Mouse (Mus musculus) bone marrow, adult 2 months (tissue): Measurements from ENCODE around the gene Adam23. TPM values are rescaled to one million over a fixed set of nuclear protein-coding genes. Genes with fewer than 3 reads are reported as not detected.

Experiments used
- H3K27ac ChIP-seq: fragments of 200-500 bp; 2 replicates; pipeline ENCODE4 v1.5.1; 2012; ENCODE audit warnings: low read depth, mild to moderate bottlenecking, control low read depth, inconsistent platforms, low read length; ENCODE audit not compliant: control insufficient read depth, poor library complexity, insufficient read depth
- H3K4me1 ChIP-seq: fragments of 200-500 bp; 2 replicates; pipeline ENCODE4 v1.6.1; 2011; ENCODE audit warnings: low read length; ENCODE audit not compliant: control insufficient read depth, insufficient read depth
- H3K4me3 ChIP-seq: fragments of 200-500 bp; replicated peaks from 2 replicates; pipeline ENCODE3; 2011; ENCODE audit warnings: mild to moderate bottlenecking, low read depth, low read length, control low read depth; ENCODE audit not compliant: control insufficient read depth
- CTCF ChIP-seq: fragments of 200-500 bp; IDR thresholded peaks from 2 replicates; pipeline ENCODE4 v1.5.1; 2011; ENCODE audit warnings: low read length, control low read depth; ENCODE audit not compliant: control insufficient read depth, insufficient read depth
- POLR2A ChIP-seq: fragments of 200-500 bp; IDR thresholded peaks from 2 replicates; pipeline ENCODE4 v1.6.1; 2011; ENCODE audit warnings: low read depth, mild to moderate bottlenecking, control low read depth, low read length, borderline replicate concordance; ENCODE audit not compliant: control insufficient read depth
- WGBS: fragments of 180-500 bp; shearing (Covaris S2); methylation state at CpG from one replicate; pipeline ENCODE4 v1.1.7; 2018; 5-methylcytosine and 5-hydroxymethylcytosine counted together
- polyA plus RNA-seq: library from polyadenylated mRNA; stranded (reverse); fragments of >200 nt; gene quantifications from 2 replicates; pipeline ENCODE4 v1.2.4, GENCODE M21; 2011; ENCODE audit warnings: low replicate concordance; ENCODE audit not compliant: missing spikeins, insufficient read depth, insufficient read length

Gene Adam23
- 0.40 and 1.4 TPM in 2 replicates for polyA plus RNA-seq

DNA sequence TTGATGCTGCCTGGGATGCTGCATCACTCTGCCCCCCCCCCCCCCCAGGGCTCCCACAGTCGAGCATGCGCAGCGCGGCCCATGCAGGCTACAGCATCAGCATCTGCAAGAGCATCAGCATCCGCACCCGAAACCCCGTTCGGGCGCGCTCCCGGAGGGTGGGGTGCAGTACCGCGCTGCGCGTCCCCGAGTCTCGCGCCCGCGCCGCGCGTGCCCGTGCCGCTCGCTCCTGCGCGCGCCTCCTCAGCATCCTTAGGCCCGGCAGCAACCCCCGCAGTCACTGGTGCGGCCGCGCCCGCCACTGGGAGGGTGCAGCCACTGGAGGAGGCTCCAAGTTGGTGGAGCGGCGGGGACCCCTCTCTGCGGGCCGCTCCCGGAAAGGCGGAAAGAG lies at the start of gene Adam23:
Adam23 (plus strand) TSS at position 236 of the 391 bp plus-strand sequence.
- TF ChIP-seq POLR2A (no peak), CTCF (no peak)
- 4% methylated on average over 41 of the region's 41 CpGs for WGBS

DNA sequence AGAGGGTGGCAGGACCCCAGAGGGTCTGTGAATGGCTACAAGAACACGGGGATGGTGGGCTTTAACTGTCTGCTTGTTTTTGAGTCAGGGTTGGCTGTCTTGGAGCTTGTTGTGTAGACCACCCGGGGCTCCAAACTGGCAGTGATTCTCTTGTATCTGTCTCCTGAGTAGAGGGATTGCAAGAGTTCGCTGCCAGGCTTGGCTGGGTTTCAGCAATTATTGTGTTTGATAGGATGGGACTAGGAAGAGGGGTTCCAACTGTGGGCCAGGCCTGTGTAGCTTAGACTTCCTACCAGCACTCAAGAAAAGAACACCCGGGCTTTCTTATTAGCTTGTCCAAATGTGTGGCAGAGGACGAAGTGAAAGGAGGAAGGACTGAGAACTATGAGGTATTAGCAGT lies 44.6 kb upstream of the Adam23 start:
- Histone ChIP-seq H3K4me1 (no peaks in the 10 kb centered on the region), H3K27ac (no peak overlapping the region), H3K4me3 (no peak overlapping the region)
- 56% methylated on average over 5 of the region's 5 CpGs for WGBS
- TF ChIP-seq CTCF: no peak
- no peak for TF ChIP-seq POLR2A

More for the DNA sequence above, at the start of gene Adam23:
- Histone ChIP-seq H3K4me3 (no peak within 1 kb of the TSS), H3K27ac (no peak within 1 kb of the TSS), H3K4me1 (no peaks in the 10 kb centered on the region)

DNA sequence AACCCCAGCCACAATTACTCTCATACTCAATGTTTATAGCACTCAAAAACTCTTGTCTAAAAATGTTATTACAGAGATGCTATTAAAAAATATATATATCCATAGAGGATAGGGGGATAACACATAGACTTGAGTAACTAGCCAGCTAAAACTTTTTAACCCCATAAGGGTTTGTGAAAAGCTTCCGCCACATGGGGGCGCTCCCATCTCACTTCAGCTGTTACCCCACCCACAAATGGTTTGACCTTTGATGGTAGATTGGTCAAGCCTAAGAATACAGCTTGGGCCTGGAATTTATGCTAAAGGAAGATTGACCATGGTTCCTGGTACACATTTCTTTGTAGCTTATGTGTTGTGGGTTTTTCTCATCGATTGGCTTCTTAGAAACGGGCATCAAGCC lies 42.1 kb upstream of the Adam23 start:
- TF ChIP-seq POLR2A: no peak
- TF ChIP-seq CTCF: no peak
- Histone ChIP-seq H3K4me1 (no peaks in the 10 kb centered on the region), H3K27ac (no peak overlapping the region), H3K4me3 (no peak overlapping the region)
- 35% methylated on average over 4 of the region's 4 CpGs for WGBS

DNA sequence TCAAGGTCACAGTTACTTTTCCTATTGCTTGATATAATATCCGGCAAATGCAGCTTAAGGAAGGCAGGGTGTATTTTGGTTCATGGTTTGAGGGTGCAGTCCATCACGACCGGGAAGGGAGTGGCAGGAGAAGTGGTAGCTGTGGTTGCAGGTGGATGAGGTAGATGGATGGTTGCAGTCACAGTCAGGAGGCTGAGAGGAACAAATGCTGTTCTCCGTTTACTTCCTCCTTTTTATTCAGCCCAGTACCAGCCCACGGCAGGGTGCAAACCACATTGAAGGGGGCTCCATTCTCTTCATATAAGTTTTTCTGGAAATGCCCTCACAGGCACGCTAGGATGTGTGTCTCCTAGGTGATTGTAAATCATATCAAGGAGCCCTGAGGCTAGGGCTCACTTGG lies 37.3 kb upstream of the Adam23 start:
- no peak for TF ChIP-seq POLR2A
- TF ChIP-seq CTCF: no peak
- 5% methylated on average over 6 of the region's 6 CpGs for WGBS
- no peak overlapping the region for H3K27ac ChIP-seq
- H3K4me3 ChIP-seq: no peak overlapping the region
- no peaks in the 10 kb centered on the region for H3K4me1 ChIP-seq

DNA sequence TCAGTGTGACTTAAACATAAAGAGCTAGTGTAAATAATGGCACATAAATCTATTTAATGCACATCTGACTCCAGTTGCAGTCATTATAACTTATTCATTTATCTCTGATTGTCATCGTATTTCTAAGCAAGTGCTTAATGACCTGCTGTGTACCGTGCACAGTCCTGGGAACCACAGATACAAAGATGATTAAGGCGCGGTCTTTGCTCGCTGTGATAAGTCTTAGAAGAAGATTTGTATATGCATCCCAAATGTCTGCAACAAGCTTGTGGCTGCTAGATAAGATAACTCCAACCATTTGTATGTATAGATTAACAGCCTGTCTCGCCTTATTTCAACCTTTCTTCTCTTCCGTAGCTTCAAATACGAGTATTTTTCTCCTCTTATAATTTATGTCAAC lies 27.2 kb upstream of the Adam23 start:
- H3K4me3 ChIP-seq: no peak overlapping the region
- no peaks in the 10 kb centered on the region for H3K4me1 ChIP-seq
- WGBS: 66% methylated on average over 8 of the region's 8 CpGs
- TF ChIP-seq POLR2A (no peak), CTCF (no peak)
- H3K27ac ChIP-seq: no peak overlapping the region

DNA sequence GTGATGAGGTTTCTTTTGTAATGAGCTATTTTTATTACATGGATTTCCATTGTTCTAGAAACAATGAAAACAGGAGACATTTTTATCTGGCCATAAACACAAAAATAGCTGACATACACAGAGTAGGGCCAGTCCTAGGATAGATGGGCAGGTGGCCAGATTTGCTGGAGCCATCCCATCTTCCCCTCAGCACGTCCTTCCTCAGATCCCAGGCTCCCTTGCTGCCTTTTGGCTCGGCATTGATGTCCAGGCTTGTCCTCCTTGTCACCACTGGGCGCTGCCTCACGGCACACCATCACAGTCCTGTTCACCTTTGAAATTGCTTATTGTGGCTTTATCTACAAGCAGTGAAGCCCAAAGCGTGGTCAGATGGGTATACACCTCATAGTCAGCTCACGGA lies 15.0 kb upstream of the Adam23 start:
- Histone ChIP-seq H3K4me3 (no peak overlapping the region), H3K4me1 (no peaks in the 10 kb centered on the region; the same call in 1 of the 2 replicates), H3K27ac (no peak overlapping the region)
- no peak for TF ChIP-seq POLR2A
- no peak for TF ChIP-seq CTCF
- 70% methylated on average over 6 of the region's 6 CpGs for WGBS

DNA sequence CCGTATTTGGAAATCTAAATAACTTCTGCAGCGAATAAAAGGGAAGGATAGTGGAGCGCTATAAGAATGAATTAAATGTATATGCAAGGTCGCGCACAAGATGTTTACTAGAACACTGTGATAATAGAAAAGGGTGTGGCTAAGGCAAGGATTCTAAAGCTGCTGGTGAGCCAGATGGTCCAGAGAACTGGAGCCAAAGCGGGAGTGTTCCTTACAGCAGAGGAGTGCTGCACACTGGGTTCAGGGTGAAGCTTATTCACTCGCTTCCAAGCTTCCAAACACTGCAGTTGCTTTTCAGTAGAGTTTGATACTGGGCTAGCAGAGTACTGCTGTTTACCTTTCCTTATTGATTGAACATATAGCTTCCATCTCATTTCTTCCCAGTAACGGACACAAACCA lies 14.5 kb upstream of the Adam23 start:
- no peak overlapping the region for H3K4me3 ChIP-seq

DNA sequence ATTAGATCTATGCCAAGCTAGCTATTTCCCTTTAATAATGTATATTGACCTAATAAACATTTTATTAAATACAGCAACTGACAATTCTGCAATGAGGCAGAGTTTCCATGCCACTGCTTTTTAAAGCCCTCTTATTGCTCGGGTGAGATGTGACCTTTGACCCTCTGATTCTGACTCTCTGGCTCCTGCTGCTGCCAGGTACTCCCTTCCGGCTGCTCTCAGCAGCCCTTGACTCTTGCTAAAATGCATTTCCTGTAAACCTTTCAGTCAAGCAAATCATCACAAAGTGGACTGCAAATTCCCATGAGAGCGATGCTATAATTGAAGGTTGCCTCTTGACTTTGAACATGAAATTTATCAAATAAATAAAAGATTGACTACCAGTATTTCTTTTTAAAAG lies 13.8 kb upstream of the Adam23 start:
- no peak overlapping the region for H3K27ac ChIP-seq
- H3K4me3 ChIP-seq: no peak overlapping the region
- no peak for TF ChIP-seq CTCF
- no peak for TF ChIP-seq POLR2A
- H3K4me1 ChIP-seq: no peaks in the 10 kb centered on the region; the same call in 1 of the 2 replicates
- 71% methylated on average over 3 of the region's 3 CpGs for WGBS

More for the DNA sequence above, 14.5 kb upstream of the Adam23 start:
- TF ChIP-seq CTCF (no peak), POLR2A (no peak)
- Histone ChIP-seq H3K27ac (no peak overlapping the region), H3K4me1 (no peaks in the 10 kb centered on the region; the same call in 1 of the 2 replicates)
- 88% methylated on average over 8 of the region's 8 CpGs for WGBS

DNA sequence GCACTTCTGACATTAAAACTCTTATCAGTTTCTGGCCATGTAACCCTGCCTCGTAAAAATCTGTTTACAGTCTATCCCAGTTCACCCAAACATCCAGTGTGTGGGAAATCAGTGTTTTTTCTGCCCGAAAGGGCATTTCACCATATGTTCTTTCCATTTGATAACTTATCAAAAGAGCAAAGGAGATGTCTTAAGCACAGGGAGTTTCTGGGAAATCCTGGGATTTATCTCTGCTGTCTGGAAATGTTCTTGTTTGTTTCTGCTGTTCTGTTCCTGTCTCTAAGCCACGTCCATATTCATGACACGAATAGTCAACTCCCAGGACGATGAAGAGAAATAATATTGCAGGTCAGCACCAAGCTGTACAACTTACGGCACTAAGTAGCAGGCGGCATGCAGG lies 11.6 kb upstream of the Adam23 start:
- WGBS: 80% methylated on average over 7 of the region's 7 CpGs
- Histone ChIP-seq H3K4me3 (no peak overlapping the region), H3K27ac (no peak overlapping the region), H3K4me1 (no peaks in the 10 kb centered on the region; the same call in 1 of the 2 replicates)
- TF ChIP-seq CTCF (no peak), POLR2A (no peak)
